Mouse (Mus musculus) lung, embryonic 15.5 days (tissue): ENCODE results near the gene Btd. TPM values are rescaled to one million over a fixed set of nuclear protein-coding genes. Genes with fewer than 3 reads are reported as not detected.

ENCODE experiments used
- ATAC-seq: fragments of 200-750 bp; cut with Nextera tagmentation; 2 replicates; pipeline ENCODE4 v1.8.0; 2017; ENCODE audit warnings: moderate number of reproducible peaks, borderline replicate concordance; ENCODE audit not compliant: low FRiP score, low TSS enrichment; ENCODE audit errors: extremely low read depth
- H3K27ac ChIP-seq: fragments of 300-500 bp; sonication (generic); 2 replicates; pipeline ENCODE4 v1.5.1; 2015; ENCODE audit warnings: moderate library complexity, mild to moderate bottlenecking, inconsistent platforms
- H3K27me3 ChIP-seq: fragments of 300-500 bp; sonication (generic); 2 replicates; pipeline ENCODE4 v1.6.1; 2015; ENCODE audit warnings: inconsistent platforms
- H3K36me3 ChIP-seq: fragments of 300-500 bp; sonication (generic); 2 replicates; pipeline ENCODE4 v1.6.1; 2015; ENCODE audit warnings: inconsistent platforms
- H3K4me1 ChIP-seq: fragments of 300-500 bp; sonication (generic); 2 replicates; pipeline ENCODE4 v1.6.1; 2015; ENCODE audit warnings: inconsistent platforms
- H3K4me2 ChIP-seq: fragments of 300-500 bp; sonication (generic); 2 replicates; pipeline ENCODE4 v1.6.1; 2015; ENCODE audit warnings: inconsistent platforms, mild to moderate bottlenecking, moderate library complexity
- H3K4me3 ChIP-seq: fragments of 300-500 bp; sonication (generic); 2 replicates; pipeline ENCODE4 v1.5.1; 2015; ENCODE audit warnings: mild to moderate bottlenecking, inconsistent platforms
- H3K9ac ChIP-seq: fragments of 300-500 bp; sonication (generic); 2 replicates; pipeline ENCODE4 v1.6.1; 2015; ENCODE audit warnings: inconsistent platforms
- H3K9me3 ChIP-seq: fragments of 300-500 bp; sonication (generic); 2 replicates; pipeline ENCODE4 v1.6.1; 2016; ENCODE audit warnings: inconsistent platforms
- whole genome bisulfite sequencing: fragments of 180-500 bp; shearing (Covaris S2); methylation state at CpG from one replicate; pipeline ENCODE4 v1.1.7; 2015; 5-methylcytosine and 5-hydroxymethylcytosine counted together
- polyA plus RNA-seq: library from polyadenylated mRNA; unstranded; fragments of >200 nt; fragmentation: Nextera tagmentation; extraction: Ambion mirVana; gene quantifications from 2 replicates; pipeline ENCODE4 v1.2.1, GENCODE M21; 2015

Btd gene
- polyA plus RNA-seq, 1 experiment from 2014 or later: 26.0 TPM

DNA sequence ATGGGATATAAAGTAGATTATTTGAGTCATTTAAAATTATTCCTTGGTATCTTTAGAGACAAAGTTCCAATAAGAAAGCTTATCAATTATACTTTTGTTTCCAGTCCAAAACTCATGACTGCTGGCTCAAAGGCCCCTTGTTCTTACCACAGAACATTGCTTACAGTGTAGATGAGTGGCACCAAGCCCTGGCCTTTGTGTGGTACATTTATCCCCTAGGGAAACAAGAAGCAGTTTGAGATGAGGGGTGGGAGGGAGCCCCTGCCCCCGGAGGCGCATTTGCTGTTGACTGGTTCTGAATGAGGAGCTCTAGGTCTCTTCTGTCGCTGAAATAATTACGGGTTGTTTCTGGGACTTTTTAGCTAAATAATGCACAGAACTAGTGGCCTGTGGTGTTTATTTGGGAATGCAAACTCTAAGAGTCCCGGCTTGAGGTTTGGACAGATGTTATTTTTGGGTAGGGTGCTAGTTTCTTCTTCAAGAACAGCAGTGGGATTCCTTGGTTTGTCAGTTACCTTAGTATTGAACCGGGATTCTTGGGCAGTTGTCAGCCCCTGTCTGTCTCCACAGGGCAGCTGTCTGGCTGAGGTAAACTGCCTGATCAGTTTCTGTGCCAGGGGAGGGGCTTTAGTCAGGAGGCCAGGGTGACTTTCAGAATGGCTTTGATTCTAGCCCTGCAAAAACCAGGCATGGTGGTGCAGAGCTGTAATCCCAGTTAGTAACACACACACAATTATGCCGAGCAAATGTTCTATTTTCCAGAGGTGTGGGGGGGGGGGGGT, 19.7 kb downstream of the Btd start:
- Histone ChIP-seq H3K4me2 (no peak overlapping the region), H3K27me3 (no peaks in the 10 kb centered on the region), H3K4me1 (peaks cover 65% of the 10 kb centered on the region), H3K36me3 (no peaks in the 10 kb centered on the region), H3K9me3 (no peaks in the 10 kb centered on the region), H3K4me3 (no peak overlapping the region), H3K27ac (peak overlapping the region; percentile 39; the same call in 1 of the 2 replicates), H3K9ac (no peak overlapping the region)
- ATAC-seq: no peak
- WGBS: 72% methylated on average over 7 of the region's 7 CpGs

DNA sequence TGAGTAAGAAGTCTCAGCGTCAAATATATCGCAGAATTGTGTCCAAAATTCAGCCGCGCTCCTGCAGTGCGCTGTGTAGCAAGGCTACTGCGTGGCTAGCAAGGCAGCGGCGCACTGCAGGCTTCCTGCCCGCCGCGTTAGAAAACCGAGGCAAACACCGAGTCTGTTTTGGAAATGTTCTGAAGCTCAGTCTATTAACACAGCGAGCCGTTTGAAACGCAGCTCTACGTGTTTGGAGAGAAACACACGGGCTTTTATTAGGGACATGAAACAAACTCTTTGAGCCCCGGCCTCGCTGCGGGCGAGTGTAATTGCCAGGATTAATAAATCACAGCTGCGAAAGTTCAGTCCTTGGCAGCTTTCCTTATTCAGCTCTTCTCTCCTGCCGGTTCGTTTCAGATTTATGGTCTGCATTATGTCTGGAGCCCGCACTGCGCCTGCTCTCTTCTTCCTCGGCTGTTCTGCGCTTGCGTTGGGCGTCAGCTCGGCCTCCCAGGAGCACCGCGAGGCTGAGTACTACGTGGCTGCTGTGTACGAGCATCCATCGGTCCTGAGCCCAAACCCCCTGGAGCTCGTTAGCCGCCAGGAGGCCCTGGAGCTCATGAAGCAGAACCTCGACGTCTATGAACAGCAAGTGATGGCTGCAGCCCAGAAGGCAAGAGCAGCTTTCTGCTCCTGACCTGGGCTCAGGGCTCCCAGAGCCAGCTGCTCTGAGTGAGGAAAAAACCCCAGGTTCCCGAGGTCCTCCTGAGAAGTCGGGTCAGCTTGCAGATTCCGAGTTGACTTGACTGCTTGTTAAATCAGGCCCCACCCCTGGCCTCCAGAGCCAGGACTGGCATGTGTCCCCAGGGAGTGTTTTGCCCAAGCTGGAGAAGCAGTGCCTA, 21.1 kb downstream of the Btd start:
- peak overlapping the region; percentile 96 for H3K27ac ChIP-seq
- peaks cover 66% of the 10 kb centered on the region for H3K4me1 ChIP-seq
- WGBS: 5% methylated on average over 44 of the region's 44 CpGs
- peak overlapping the region; percentile 76 for H3K4me2 ChIP-seq
- peaks cover 2% of the 10 kb centered on the region; the same call in 1 of the 2 replicates for H3K36me3 ChIP-seq
- no peaks in the 10 kb centered on the region for H3K27me3 ChIP-seq
- H3K9me3 ChIP-seq: no peaks in the 10 kb centered on the region
- ATAC-seq: peak; percentile 91
- H3K9ac ChIP-seq: peak overlapping the region; percentile 48
- H3K4me3 ChIP-seq: peak overlapping the region; percentile 36

DNA sequence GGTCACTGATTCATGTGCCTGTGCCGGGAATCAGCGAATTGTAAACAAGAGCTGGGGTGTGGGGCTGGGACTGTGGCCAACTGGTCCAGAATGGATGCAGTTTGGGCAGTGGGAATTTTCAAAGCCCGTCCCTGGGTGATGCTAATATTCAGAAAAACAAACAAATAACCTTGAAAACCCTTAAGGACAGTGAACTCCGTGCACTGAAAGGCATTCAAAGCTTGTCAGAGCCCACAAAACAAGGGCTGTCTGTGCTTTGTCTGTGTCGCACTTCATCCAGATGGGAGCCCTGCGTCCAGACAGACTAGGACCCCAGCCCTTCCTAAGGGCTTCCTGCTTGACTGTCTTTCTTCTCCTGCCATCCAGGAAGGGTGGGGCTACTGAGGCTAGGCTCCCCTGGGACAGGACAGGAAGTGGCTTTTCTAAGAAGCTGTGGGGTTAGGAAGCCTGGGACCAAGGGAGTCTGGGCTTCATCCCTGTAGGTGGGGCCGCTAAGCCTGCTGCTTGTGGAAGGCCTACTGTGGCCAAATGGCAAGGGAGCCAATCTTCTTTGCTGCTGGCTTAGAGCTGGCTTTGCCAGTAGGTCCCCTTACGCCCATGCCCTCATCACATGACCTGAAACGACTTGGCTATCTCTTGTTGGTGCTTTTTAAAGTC, 21.9 kb downstream of the Btd start:
- 0 out of 2 replicates have a peak overlapping the region, but pooled peaks have one; percentile 36 for H3K4me3 ChIP-seq
- H3K9ac ChIP-seq: peak overlapping the region; percentile 48
- H3K9me3 ChIP-seq: no peaks in the 10 kb centered on the region
- 20% methylated on average over 9 of the region's 9 CpGs for WGBS
- no peaks in the 10 kb centered on the region for H3K27me3 ChIP-seq
- peak; percentile 48 for ATAC-seq
- peaks cover 8% of the 10 kb centered on the region for H3K36me3 ChIP-seq
- H3K4me1 ChIP-seq: peaks cover 59% of the 10 kb centered on the region
- peak overlapping the region; percentile 76 for H3K4me2 ChIP-seq
- peak overlapping the region; percentile 96 for H3K27ac ChIP-seq

DNA sequence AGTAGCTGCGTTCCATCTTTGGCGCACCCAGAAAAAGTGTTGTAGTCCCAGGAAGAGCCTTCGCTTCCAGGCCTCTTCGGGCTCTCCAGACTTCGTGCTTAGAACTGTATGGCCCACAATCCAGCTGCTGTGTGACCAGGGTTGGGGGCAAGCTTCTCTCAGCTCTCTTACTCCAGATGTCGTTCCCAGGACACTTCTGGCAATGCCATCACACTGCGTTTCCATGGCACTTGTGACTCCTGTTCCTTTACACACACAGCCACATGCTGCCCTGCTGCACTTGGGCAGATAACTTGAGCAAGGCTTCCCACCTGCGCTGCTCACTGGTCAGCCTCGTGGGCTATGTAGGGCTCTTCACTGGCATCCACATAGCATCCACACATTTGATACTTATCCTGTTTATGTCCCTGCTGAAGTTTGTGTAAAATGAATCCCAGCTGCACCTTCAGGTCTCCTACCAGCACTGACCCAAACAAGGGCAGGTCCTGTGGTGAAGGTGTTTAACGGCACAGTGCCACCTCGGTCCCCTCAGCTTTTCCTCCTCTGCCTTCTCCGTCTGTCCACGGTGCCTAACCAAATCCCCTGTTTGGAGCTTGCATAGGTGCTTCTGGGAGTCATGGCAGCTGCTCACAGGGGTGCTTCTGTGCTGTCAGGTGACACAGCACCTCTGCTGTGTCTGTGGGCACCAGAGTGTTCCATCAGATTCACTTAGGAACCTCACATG, 22.7 kb downstream of the Btd start:
- peak overlapping the region; percentile 96 for H3K27ac ChIP-seq
- peaks cover 10% of the 10 kb centered on the region for H3K36me3 ChIP-seq
- WGBS: 83% methylated on average over 13 of the region's 13 CpGs
- H3K4me3 ChIP-seq: no peak overlapping the region
- no peak for ATAC-seq
- no peaks in the 10 kb centered on the region for H3K9me3 ChIP-seq
- no peaks in the 10 kb centered on the region for H3K27me3 ChIP-seq
- peaks cover 59% of the 10 kb centered on the region for H3K4me1 ChIP-seq
- no peak overlapping the region for H3K4me2 ChIP-seq
- H3K9ac ChIP-seq: no peak overlapping the region

DNA sequence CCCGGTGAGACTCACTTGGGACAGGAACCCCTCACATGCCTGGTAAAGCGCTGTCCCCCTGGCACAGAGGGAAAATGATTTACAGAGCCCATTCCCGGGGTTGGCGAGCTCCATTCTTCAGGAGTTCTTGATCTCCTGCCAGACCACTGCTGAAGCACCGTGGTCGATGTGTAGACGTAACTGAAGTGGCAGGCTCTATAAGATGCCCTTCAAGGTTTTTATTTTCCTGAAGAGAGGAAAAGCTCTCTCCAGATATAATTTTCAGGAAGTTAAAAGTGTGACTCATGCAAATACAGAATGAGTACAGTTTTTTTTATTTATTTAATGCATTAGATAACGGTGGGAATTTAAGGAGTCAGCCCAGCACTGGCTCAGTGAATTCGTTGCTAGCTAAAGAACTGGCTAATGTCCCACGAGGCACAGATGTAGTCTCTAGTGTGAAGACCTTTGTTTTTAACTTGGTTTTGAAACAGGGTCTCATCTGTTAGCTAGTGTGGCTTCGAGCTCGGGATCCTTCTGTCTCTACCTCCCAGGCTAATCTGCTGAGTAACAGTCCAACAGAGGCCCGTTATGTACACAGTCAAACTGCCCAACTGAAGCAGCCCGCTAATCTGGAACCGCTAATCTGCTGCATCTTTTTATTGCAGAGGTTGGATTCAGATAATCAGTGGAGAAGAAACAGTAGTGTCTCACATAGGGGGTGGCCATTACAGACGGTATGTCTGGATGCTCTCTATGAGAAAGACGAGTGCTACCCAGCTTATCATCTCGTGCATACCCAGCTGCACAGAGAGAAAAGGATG, 23.5 kb downstream of the Btd start:
- WGBS: 41% methylated on average over 18 of the region's 18 CpGs
- Histone ChIP-seq H3K4me3 (no peak overlapping the region), H3K27me3 (no peaks in the 10 kb centered on the region), H3K9me3 (no peaks in the 10 kb centered on the region), H3K27ac (peak overlapping the region; percentile 96; the same call in 1 of the 2 replicates), H3K36me3 (peaks cover 10% of the 10 kb centered on the region), H3K4me1 (peaks cover 60% of the 10 kb centered on the region), H3K4me2 (no peak overlapping the region), H3K9ac (no peak overlapping the region)
- ATAC-seq: no peak

DNA sequence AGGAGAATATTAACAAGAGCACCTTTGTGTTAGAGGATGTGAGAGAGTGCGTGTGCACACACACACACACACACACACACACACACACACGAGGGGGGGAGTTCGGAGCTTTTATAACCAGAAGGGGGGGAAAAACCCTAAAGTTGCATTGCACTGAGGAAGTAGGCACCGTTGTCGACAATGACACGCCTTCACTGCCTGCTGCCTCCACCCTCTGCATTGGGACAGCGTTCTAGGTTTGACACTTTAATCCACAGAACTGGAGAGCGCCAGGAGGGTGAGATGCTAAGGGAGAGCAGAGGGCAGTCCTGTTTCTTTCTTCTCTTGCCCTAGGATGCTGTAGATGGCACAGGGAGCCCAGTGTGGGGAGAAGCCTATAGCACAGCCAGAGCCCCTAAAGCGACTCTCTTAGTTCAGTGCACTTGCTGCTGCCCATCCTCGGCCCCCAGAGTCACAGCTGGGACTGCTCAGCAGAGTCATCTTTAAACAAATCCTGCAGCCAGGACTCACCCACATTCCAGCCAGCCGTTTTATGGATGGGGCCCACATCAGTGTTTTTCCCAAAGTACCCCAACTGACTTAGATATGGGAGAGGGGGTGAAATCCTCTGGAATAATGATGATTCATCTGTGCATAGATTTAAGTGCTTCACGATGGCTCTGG, 24.2 kb downstream of the Btd start:
- Histone ChIP-seq H3K36me3 (peaks cover 10% of the 10 kb centered on the region), H3K4me2 (no peak overlapping the region), H3K4me3 (no peak overlapping the region), H3K27me3 (no peaks in the 10 kb centered on the region), H3K9ac (no peak overlapping the region), H3K27ac (no peak overlapping the region), H3K9me3 (no peaks in the 10 kb centered on the region), H3K4me1 (peaks cover 60% of the 10 kb centered on the region)
- no peak for ATAC-seq
- WGBS: 44% methylated on average over 12 of the region's 12 CpGs

DNA sequence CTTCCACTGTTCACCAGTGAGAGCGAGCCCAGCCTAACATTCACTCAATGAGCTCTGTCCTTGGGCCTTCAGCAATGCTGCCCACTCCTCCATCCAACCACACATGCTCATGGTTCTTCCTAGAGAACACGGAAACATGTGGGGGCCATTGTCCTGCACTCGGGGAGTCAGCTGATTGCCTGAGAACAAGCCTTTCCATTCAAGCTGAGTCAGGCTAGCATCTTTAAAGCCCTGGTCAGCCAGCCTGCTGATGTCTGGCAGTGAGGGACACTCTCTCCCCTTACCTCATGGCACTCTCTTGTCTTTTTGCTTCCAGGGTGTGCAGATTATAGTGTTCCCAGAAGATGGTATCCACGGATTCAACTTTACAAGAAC, 24.7 kb downstream of the Btd start:
- Histone ChIP-seq H3K27me3 (no peaks in the 10 kb centered on the region), H3K4me3 (no peak overlapping the region), H3K27ac (no peak overlapping the region), H3K9me3 (no peaks in the 10 kb centered on the region), H3K4me2 (no peak overlapping the region), H3K9ac (no peak overlapping the region), H3K4me1 (peaks cover 55% of the 10 kb centered on the region), H3K36me3 (peaks cover 10% of the 10 kb centered on the region)
- ATAC-seq: no peak
- 71% methylated on average over 4 of the region's 4 CpGs for WGBS

DNA sequence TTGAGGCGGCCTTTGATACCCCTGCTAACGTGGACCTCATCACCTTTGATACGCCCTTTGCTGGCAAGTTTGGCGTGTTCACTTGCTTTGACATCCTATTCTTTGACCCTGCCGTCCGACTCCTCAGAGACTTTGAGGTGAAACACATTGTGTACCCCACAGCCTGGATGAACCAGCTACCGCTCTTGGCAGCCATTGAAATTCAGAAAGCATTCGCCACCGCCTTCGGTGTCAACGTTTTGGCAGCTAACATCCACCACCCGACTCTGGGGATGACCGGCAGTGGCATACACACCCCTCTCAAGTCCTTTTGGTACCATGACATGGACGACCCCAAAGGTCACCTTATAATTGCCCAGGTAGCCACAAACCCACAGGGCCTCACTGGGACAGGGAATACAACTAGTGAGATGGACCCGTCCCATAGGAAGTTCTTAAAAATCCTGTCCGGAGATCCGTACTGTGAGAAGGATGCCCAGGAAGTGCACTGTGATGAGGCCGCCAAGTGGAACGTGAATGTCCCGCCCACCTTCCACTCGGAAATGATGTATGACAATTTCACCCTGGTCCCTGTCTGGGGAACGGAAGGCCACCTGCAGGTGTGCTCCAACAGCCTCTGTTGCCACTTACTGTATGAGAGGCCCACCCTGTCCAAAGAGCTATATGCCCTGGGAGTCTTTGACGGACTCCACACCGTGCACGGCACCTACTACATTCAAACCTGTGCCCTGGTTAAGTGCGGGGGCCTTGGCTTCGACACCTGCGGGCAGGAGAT, 26.3 kb downstream of the Btd start:
- H3K4me1 ChIP-seq: peaks cover 48% of the 10 kb centered on the region
- no peaks in the 10 kb centered on the region for H3K9me3 ChIP-seq
- no peaks in the 10 kb centered on the region for H3K27me3 ChIP-seq
- no peak overlapping the region for H3K9ac ChIP-seq
- peaks cover 10% of the 10 kb centered on the region for H3K36me3 ChIP-seq
- H3K4me3 ChIP-seq: no peak overlapping the region
- H3K4me2 ChIP-seq: no peak overlapping the region
- no peak for ATAC-seq
- WGBS: 93% methylated on average over 28 of the region's 28 CpGs
- H3K27ac ChIP-seq: no peak overlapping the region

DNA sequence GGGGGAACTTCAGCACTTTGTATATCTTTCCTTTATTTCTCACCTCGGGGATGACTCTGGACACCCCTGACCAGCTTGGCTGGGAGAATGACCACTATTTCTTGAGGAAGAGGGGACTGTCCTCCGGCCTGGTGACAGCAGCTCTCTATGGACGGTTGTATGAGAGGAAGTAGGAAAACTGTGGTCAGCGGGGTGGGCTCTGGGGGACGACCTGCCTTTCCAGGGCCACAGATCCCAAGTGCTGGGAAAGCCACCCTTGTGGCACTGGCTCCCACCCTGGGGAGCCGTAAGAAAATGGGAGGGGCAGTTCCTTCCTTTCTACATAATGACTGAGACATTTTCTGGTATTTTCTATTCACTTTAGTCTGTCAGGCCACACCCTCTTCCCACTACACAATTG, 26.9 kb downstream of the Btd start:
- H3K27me3 ChIP-seq: no peaks in the 10 kb centered on the region
- WGBS: 74% methylated on average over 6 of the region's 6 CpGs
- no peak overlapping the region for H3K27ac ChIP-seq
- peaks cover 42% of the 10 kb centered on the region for H3K4me1 ChIP-seq
- H3K4me2 ChIP-seq: no peak overlapping the region
- H3K9ac ChIP-seq: no peak overlapping the region
- ATAC-seq: no peak
- no peaks in the 10 kb centered on the region for H3K9me3 ChIP-seq
- H3K36me3 ChIP-seq: peaks cover 10% of the 10 kb centered on the region
- H3K4me3 ChIP-seq: no peak overlapping the region

DNA sequence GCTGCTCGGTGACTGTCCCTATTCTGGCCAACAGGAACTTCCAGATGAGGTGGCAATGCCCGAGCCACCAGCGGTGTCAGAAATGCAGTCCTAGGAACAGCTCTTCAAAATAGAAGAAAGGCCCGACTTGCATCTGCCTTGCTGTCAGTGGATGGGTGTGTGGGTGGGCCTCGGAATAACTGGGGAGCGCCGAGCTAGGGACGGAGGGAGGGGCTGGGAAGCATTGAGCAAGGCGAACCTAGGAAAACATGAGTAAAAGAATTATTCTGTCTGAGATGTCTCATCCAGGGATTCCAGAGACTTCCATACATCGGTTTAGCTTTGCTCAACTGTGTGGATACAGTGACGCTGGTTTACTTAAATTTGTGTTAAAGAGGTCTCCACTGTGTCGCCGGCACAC, 27.5 kb downstream of the Btd start:
- ATAC-seq: no peak
- Histone ChIP-seq H3K4me1 (peaks cover 36% of the 10 kb centered on the region), H3K36me3 (peaks cover 10% of the 10 kb centered on the region), H3K4me2 (no peak overlapping the region), H3K27me3 (no peaks in the 10 kb centered on the region), H3K9me3 (no peaks in the 10 kb centered on the region), H3K4me3 (no peak overlapping the region), H3K9ac (no peak overlapping the region), H3K27ac (peak overlapping the region; percentile 78)
- WGBS: 84% methylated on average over 13 of the region's 13 CpGs
